Mouse (Mus musculus) cerebellum, adult 9-10 months (tissue): ENCODE results near the gene Krtap16-1.

Experiments
- DNase-seq: peaks from one replicate; pipeline ENCODE4 v3.0.0; 2022

Gene Krtap16-1

DNA sequence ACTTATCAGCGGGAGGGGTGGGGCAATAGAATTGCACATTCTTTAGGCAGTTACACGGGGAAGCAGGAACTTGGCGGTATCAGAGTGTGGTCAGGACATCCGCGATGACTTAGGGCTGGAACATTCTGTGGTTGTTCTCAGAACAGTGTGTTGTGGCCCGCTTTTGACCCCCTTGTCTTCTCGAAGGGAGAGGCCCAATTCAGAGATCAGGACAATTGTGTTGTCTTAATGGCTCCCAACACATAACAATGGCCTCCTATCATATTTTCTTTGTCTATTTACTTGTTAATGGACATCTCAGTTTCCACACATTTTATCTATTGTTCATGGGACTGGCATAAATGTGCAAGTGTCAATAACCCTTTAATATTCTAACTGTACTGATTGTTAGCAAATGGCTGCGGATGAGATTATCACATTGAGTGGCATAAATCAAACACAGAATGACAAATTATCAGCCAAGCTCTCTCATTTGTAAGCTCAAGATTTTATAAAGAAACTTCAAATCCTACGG, 48.6 kb downstream of the Krtap16-1 start:
- no peak for DNase-seq

DNA sequence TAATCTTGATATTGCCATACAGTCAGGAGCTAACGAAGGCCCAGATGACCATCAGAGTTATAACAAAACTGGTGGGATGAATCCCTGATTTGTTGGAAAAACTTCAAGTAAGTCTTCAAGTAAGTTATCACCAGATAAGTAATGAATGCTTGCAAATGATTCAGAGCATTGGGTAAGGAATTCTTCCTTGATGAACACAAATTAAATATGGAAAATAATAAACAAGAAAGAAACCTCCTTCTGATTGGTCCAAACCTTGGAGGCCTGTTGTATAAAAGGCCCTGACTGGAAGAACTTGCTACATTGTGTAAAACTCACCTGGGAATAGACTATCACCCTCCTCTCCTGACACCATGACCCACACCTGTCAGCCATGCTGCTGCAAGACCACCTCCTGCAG, 50.4 kb downstream of the Krtap16-1 start, which contains the start of gene Krtap31-2:
Krtap31-2 (plus strand) TSS at position 301 of the 400 bp plus-strand sequence.
- no peak for DNase-seq
